Mouse (Mus musculus) megakaryocyte, embryonic 14.5 days (primary cell): ENCODE results near the gene Fgfr2.

Experiments
- FLI1 ChIP-seq: IDR thresholded peaks from 2 replicates; pipeline ENCODE4 v1.6.1; 2012; ENCODE audit warnings: low read length, inconsistent platforms, mixed read lengths
- GATA1 ChIP-seq: IDR thresholded peaks from 3 replicates; pipeline ENCODE4 v1.6.1; 2012; ENCODE audit warnings: mixed read lengths, low read length, inconsistent platforms, borderline replicate concordance

DNA sequence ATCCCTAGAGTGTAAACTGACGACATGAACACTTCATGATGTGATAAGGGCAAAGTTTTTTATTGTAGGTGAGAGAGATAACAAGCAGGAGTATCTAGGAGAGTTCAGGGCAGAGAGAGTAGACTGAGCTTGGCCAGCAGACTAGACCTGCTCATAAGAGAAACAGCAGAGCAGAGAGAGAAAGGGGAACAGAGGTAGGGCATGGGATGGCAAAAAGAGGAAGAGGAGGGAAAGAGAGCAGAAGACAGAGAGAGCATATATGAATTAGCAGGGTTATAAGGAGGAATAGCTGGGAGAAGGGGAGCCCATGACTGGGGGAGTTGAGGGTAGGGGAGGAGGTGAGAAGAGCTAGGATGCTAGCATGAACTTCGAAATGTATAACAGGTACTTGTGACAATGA is 1791.5 kb downstream of the Fgfr2 start:
- TF ChIP-seq GATA1 (no peak), FLI1 (no peak)
